Mouse (Mus musculus): ENCODE measurements around the gene Isoc2a.

- TF ChIP-seq POLR2A (IDR thresholded peaks at IDR 0.05; ENCODE audit: insufficient read depth, low read depth, low read length) (no peak), CTCF (IDR thresholded peaks at IDR 0.05) (peak; percentile 30; the same call in 1 of the 2 replicates), EP300 (IDR thresholded peaks at IDR 0.05; ENCODE audit: insufficient read depth, low read depth, low read length) (no peak)
Measured at GRCm38 (mm10) chr7:4934160-4934914, 57.4 kb downstream of the Isoc2a start.
